Mouse (Mus musculus): ENCODE measurements at regions not wholly inside any gene's neighbourhood (a gene's known extent, or its start where the extent isn't known, plus 50 kb on each side); places are given as distances from the start of the nearest gene placed in this dataset.

DNA sequence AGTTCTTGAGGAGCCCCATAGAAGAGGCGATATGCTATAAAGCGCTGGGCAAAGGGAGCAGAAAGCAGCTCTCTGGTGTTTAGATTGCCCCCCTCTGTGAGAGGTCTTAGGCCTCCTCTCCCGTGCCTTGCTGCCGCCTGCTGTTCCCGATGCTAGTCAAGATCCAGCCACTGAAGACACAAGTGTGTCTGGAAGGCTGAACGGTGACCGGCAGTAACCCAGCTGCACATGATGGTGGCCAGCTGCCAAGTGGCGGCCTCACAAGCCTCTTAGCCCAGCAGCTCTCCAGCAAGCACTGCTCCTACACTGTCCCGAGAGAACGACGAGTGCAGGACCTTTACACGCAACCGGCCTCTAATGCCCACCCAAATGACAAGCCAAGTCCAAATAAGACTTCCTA is 104.1 kb upstream of the Abca1 start:
- TF ChIP-seq CTCF (IDR thresholded peaks at IDR 0.05; ENCODE audit: control insufficient read depth, insufficient read depth, insufficient read length): no peak
- TF ChIP-seq USF1 (IDR thresholded peaks at IDR 0.05; ENCODE audit: low read depth): no peak
- TF ChIP-seq FOSL1 (IDR thresholded peaks at IDR 0.05; ENCODE audit: insufficient read depth, low read length, poor library complexity, severe bottlenecking): no peak
- no peak for TF ChIP-seq MAX (IDR thresholded peaks at IDR 0.05)
- TF ChIP-seq MYOD1 (IDR thresholded peaks at IDR 0.05; ENCODE audit: control insufficient read depth, insufficient read length, low read depth): no peak
